Mouse (Mus musculus) testis, postnatal 10 days (tissue): ENCODE data around the gene Ubac2.

Source experiments
- DNase-seq: peaks from one replicate; pipeline ENCODE4 v3.0.0; 2021; ENCODE audit warnings: low spot score

Gene Ubac2

GRCm38 (mm10) chr14:121894511-121895135 is 16.2 kb downstream of the Ubac2 start:
- DNase-seq, result no peak

GRCm38 (mm10) chr14:121895316-121895715 is 16.9 kb downstream of the Ubac2 start:
- no peak for DNase-seq

- DNase-seq, result no peak
Observed at GRCm38 (mm10) chr14:121896126-121897090, 18.0 kb downstream of the Ubac2 start.

GRCm38 (mm10) chr14:121897773-121898172 is 19.4 kb downstream of the Ubac2 start:
- no peak for DNase-seq

GRCm38 (mm10) chr14:121898509-121898908 is 20.1 kb downstream of the Ubac2 start:
- no peak for DNase-seq

GRCm38 (mm10) chr14:121899071-121899470 is 20.7 kb downstream of the Ubac2 start:
- DNase-seq, result no peak

GRCm38 (mm10) chr14:121901511-121901910 is 23.1 kb downstream of the Ubac2 start:
- DNase-seq, result no peak

- DNase-seq, result no peak
Observed at GRCm38 (mm10) chr14:121903381-121903876, 25.0 kb downstream of the Ubac2 start.

GRCm38 (mm10) chr14:121904754-121905153 is 26.3 kb downstream of the Ubac2 start:
- no peak for DNase-seq

- DNase-seq, result no peak
Observed at GRCm38 (mm10) chr14:121906341-121906991, 28.0 kb downstream of the Ubac2 start.

GRCm38 (mm10) chr14:121906992-121907681 is 28.7 kb downstream of the Ubac2 start:
- no peak for DNase-seq

- no peak for DNase-seq
Observed at GRCm38 (mm10) chr14:121909868-121910267, 31.4 kb downstream of the Ubac2 start.

- DNase-seq, result no peak
Observed at GRCm38 (mm10) chr14:121912501-121912900, 34.1 kb downstream of the Ubac2 start.

- no peak for DNase-seq
Observed at GRCm38 (mm10) chr14:121915143-121915542, 36.7 kb downstream of the Ubac2 start.

GRCm38 (mm10) chr14:121915621-121916020 is 37.2 kb downstream of the Ubac2 start, which contains the start of gene Gpr18:
TSS of gene Gpr18 (minus strand) at chr14:121915781.
- no peak for DNase-seq

- no peak for DNase-seq
Observed at GRCm38 (mm10) chr14:121916311-121917094, 38.1 kb downstream of the Ubac2 start.

GRCm38 (mm10) chr14:121918266-121918665 is 39.8 kb downstream of the Ubac2 start:
- DNase-seq, result no peak

- no peak for DNase-seq
Observed at GRCm38 (mm10) chr14:121919752-121920151, 41.3 kb downstream of the Ubac2 start.

GRCm38 (mm10) chr14:121920511-121921124 is 42.2 kb downstream of the Ubac2 start:
- DNase-seq, result peak; percentile 59

GRCm38 (mm10) chr14:121922016-121922415 is 43.6 kb downstream of the Ubac2 start:
- DNase-seq, result no peak
